Mouse (Mus musculus): ENCODE measurements around the gene Atf3. TPM values are rescaled to one million over a fixed set of nuclear protein-coding genes. Genes with fewer than 3 reads are reported as not detected.
A peak's percentile ranks its signal among the peaks of the same experiment; 100 is the strongest.

Gene Atf3
- polyA plus RNA-seq, 1 experiment from 2014 or later, result 1.9 TPM

- no peak overlapping the region for H3K27ac ChIP-seq
- peaks cover 13% of the 10 kb centered on the region for H3K4me1 ChIP-seq (replicated peaks)
- no peak overlapping the region for H3K4me3 ChIP-seq (replicated peaks)
- H3K4me2 ChIP-seq, result no peak overlapping the region
- ATAC-seq (ENCODE audit: insufficient number of reproducible peaks, insufficient read depth, low FRiP score, low TSS enrichment, low read depth), result no peak
- no peaks in the 10 kb centered on the region for H3K36me3 ChIP-seq
- WGBS, result 81% methylated on average over 2 of the region's 2 CpGs
- no peaks in the 10 kb centered on the region for H3K27me3 ChIP-seq
- H3K9ac ChIP-seq (replicated peaks), result no peak overlapping the region
- 0 out of 2 replicates have a peak, but pooled peaks cover 4% of the 10 kb centered on the region for H3K9me3 ChIP-seq
Measured at GRCm38 (mm10) chr1:191226570-191226969, 8.7 kb upstream of the Atf3 start.

GRCm38 (mm10) chr1:191225771-191226170 is 7.9 kb upstream of the Atf3 start:
- H3K9me3 ChIP-seq, result no peaks in the 10 kb centered on the region
- no peak overlapping the region for H3K4me2 ChIP-seq
- no peak overlapping the region for H3K27ac ChIP-seq
- H3K4me3 ChIP-seq (replicated peaks), result no peak overlapping the region
- H3K9ac ChIP-seq (replicated peaks), result no peak overlapping the region
- no peaks in the 10 kb centered on the region for H3K27me3 ChIP-seq
- 90% methylated on average over 2 of the region's 2 CpGs for WGBS
- H3K4me1 ChIP-seq (replicated peaks), result peaks cover 13% of the 10 kb centered on the region
- H3K36me3 ChIP-seq, result no peaks in the 10 kb centered on the region
- ATAC-seq (ENCODE audit: insufficient number of reproducible peaks, insufficient read depth, low FRiP score, low TSS enrichment, low read depth), result no peak

DNA sequence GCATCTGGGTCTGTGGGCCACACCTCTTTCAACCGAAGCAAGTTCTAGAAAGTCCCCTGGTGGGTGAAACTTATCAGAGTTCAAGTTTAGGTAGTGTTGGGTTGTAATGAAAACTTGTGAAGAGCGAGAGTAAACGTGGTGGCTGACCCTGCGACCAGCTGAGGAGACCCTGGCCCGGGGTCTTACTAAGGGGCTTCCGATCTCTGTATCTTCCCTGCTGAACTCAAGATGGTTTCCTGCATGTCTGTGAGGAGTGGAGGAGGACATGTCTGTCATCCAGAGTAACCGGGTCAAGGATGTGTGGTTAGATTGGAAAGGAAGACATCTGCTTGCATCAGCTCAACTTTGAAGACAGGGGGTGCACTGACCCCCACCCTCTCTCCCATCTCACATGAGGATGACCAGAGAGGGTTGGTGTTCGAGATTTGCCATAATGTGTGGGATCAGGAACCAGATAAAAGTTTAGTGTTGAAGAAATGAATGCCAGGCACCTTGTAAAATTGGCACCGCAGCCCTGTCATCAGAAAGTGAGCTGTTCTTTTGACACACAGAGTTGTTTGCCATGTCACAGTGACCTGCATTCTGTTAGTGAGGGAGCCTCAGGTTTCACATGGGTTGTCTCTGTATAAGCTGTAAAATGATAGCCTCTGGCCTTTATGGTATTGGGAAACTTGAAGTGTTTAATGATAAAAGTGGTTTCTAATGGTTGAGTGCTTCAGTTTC is 7.3 kb upstream of the Atf3 start:
- ATAC-seq (ENCODE audit: insufficient number of reproducible peaks, insufficient read depth, low FRiP score, low TSS enrichment, low read depth), result no peak
- H3K4me1 ChIP-seq (replicated peaks), result peaks cover 13% of the 10 kb centered on the region
- 51% methylated on average over 9 of the region's 9 CpGs for WGBS
- H3K9me3 ChIP-seq, result no peaks in the 10 kb centered on the region
- H3K36me3 ChIP-seq, result no peaks in the 10 kb centered on the region
- H3K9ac ChIP-seq (replicated peaks), result peak overlapping the region; percentile 69; the same call in 1 of the 2 replicates
- no peak overlapping the region for H3K27ac ChIP-seq
- peak overlapping the region; percentile 72 for H3K4me3 ChIP-seq (replicated peaks)
- no peaks in the 10 kb centered on the region for H3K27me3 ChIP-seq
- H3K4me2 ChIP-seq, result peak overlapping the region; percentile 95

GRCm38 (mm10) chr1:191224302-191224980 is 6.6 kb upstream of the Atf3 start:
- WGBS, result under 1% methylated on average over 57 of the region's 57 CpGs
- Histone ChIP-seq H3K36me3 (no peaks in the 10 kb centered on the region), H3K4me1 (replicated peaks) (peaks cover 13% of the 10 kb centered on the region), H3K9me3 (no peaks in the 10 kb centered on the region), H3K27me3 (no peaks in the 10 kb centered on the region), H3K27ac (peak overlapping the region; percentile 53), H3K4me3 (replicated peaks) (peak overlapping the region; percentile 72), H3K4me2 (peak overlapping the region; percentile 95), H3K9ac (replicated peaks) (peak overlapping the region; percentile 69)
- peak; percentile 84 for ATAC-seq (ENCODE audit: insufficient number of reproducible peaks, insufficient read depth, low FRiP score, low TSS enrichment, low read depth)

GRCm38 (mm10) chr1:191223930-191224301 is 6.1 kb upstream of the Atf3 start:
- Histone ChIP-seq H3K27me3 (no peaks in the 10 kb centered on the region), H3K4me3 (replicated peaks) (peak overlapping the region; percentile 72), H3K36me3 (no peaks in the 10 kb centered on the region), H3K4me1 (replicated peaks) (peaks cover 13% of the 10 kb centered on the region), H3K4me2 (peak overlapping the region; percentile 95), H3K9me3 (no peaks in the 10 kb centered on the region), H3K9ac (replicated peaks) (peak overlapping the region; percentile 69; the same call in 1 of the 2 replicates), H3K27ac (peak overlapping the region; percentile 53; the same call in 1 of the 2 replicates)
- WGBS, result 60% methylated on average over 10 of the region's 10 CpGs
- ATAC-seq (ENCODE audit: insufficient number of reproducible peaks, insufficient read depth, low FRiP score, low TSS enrichment, low read depth), result peak; percentile 80

DNA sequence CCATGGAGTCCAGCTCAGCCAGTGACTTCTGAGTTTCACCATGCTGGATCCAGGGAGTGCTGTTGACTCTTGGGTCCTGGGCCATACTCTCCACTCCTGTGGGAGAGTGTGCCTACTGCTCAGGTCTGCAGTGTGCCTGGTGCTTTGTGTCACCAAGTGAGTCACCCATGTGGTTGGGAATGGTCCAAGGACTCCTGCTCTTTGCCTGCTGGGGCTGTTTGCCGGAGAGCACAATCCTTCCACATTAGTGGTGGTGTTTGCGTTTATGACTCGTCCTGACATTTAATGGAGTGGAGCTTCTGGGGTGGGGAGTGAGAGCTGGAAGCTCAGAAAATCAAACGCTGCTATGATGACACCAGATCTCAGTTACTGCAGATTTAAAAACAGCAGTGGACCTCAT is 4.2 kb upstream of the Atf3 start:
- H3K4me3 ChIP-seq (replicated peaks), result no peak overlapping the region
- no peak overlapping the region for H3K27ac ChIP-seq
- H3K36me3 ChIP-seq, result no peaks in the 10 kb centered on the region
- WGBS, result 68% methylated on average over 4 of the region's 4 CpGs
- no peaks in the 10 kb centered on the region for H3K9me3 ChIP-seq
- H3K4me2 ChIP-seq, result no peak overlapping the region
- peaks cover 13% of the 10 kb centered on the region for H3K4me1 ChIP-seq (replicated peaks)
- peaks cover 5% of the 10 kb centered on the region for H3K27me3 ChIP-seq
- no peak overlapping the region for H3K9ac ChIP-seq (replicated peaks)
- no peak for ATAC-seq (ENCODE audit: insufficient number of reproducible peaks, insufficient read depth, low FRiP score, low TSS enrichment, low read depth)

GRCm38 (mm10) chr1:191220588-191220987 is 2.7 kb upstream of the Atf3 start:
- WGBS, result 79% methylated on average over 8 of the region's 8 CpGs
- H3K27ac ChIP-seq, result no peak overlapping the region
- no peaks in the 10 kb centered on the region for H3K9me3 ChIP-seq
- H3K4me3 ChIP-seq (replicated peaks), result no peak overlapping the region
- H3K36me3 ChIP-seq, result no peaks in the 10 kb centered on the region
- no peak overlapping the region for H3K9ac ChIP-seq (replicated peaks)
- ATAC-seq (ENCODE audit: insufficient number of reproducible peaks, insufficient read depth, low FRiP score, low TSS enrichment, low read depth), result no peak
- peaks cover 20% of the 10 kb centered on the region for H3K4me1 ChIP-seq (replicated peaks)
- H3K27me3 ChIP-seq, result peaks cover 16% of the 10 kb centered on the region
- H3K4me2 ChIP-seq, result no peak overlapping the region

DNA sequence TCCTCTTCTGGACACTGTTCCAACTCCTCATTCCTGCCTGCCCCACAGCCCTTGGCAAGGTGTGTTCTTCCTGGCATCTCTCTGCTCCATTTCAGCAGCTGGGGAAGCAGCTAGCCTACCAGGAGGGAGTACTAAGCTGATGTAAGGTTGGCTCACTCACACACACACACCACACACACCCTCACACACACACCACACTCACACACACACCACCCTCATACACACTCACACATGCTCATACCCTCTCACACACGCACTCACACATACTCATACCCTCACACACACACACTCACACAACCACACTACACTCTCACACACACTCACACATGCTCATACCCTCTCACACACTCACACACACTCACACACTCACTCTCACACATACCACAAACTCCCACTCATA is 1.9 kb upstream of the Atf3 start:
- Histone ChIP-seq H3K4me3 (replicated peaks) (no peak overlapping the region), H3K4me1 (replicated peaks) (peaks cover 13% of the 10 kb centered on the region), H3K27ac (no peak overlapping the region), H3K36me3 (no peaks in the 10 kb centered on the region), H3K9ac (replicated peaks) (no peak overlapping the region), H3K9me3 (no peaks in the 10 kb centered on the region), H3K27me3 (peaks cover 16% of the 10 kb centered on the region), H3K4me2 (no peak overlapping the region)
- no peak for ATAC-seq (ENCODE audit: insufficient number of reproducible peaks, insufficient read depth, low FRiP score, low TSS enrichment, low read depth)
- 86% methylated on average over 1 of the region's 1 CpGs for WGBS

DNA sequence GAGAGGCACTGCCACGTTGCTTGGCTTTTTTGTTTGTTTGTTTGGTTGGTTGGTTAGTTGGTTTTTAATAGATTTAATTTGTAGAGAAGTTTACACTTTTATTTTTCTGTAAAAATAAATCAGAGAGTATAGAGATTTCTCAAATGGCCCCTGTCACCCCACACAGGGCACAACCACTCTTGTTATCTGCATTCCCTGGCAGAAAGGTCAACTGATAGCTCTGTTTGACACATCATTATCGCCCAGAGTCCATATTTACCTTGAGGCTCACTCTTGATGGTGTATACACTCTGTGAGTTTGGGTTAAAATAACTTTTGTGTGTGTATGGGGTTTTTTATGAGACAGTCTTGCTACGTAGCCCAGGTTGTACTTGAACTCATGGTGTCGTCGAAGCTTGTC is 744 bp upstream of the Atf3 start:
- peaks cover 7% of the 10 kb centered on the region for H3K4me1 ChIP-seq (replicated peaks)
- H3K27me3 ChIP-seq, result peaks cover 16% of the 10 kb centered on the region
- H3K4me2 ChIP-seq, result no peak overlapping the region
- H3K9me3 ChIP-seq, result no peaks in the 10 kb centered on the region
- H3K27ac ChIP-seq, result no peak overlapping the region
- WGBS, result 82% methylated on average over 5 of the region's 5 CpGs
- no peak overlapping the region for H3K4me3 ChIP-seq (replicated peaks)
- H3K9ac ChIP-seq (replicated peaks), result no peak overlapping the region
- no peak for ATAC-seq (ENCODE audit: insufficient number of reproducible peaks, insufficient read depth, low FRiP score, low TSS enrichment, low read depth)
- no peaks in the 10 kb centered on the region for H3K36me3 ChIP-seq

DNA sequence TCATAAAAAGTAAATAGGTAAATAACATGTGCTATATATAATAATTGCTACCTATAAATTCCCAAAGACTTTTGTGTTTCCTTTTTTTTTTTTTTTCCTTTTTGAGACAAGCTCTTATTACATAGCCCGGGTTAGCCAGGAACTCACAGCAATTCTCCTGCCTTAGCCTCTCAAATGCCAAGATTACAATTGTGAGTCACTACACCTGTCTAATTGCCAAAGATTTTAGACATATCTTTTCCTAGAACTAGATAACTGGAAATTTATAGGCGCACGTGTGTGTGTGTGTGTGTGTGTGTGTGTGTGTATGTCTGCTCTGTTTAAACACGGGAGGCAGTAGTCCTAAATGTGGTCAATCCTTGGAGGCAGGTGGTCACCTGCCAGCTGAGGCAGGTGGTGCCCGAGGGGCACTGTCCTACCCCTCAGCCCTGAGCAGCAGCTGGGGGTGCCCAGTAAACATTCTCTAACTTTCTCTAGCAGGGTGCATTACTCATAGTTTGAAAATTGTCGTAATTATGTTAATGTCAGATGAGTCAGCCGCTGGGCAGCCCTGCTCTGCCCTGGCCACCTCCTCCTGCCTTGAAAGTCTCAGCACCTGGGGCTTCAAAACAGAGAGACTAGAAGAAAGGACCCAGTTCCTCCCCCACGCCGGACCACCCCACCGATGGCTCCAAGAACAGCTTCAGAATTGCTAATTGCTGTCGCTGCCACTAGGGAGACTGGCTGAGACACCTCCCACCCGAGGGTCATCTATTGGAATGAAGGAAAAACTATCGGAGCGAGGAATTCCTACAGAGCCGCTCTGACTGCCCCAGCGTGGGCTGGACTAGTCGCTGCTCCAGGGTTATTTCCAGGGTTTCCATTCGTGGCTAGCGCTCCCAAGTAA is 1.8 kb downstream of the Atf3 start:
- Histone ChIP-seq H3K27me3 (peaks cover 16% of the 10 kb centered on the region), H3K36me3 (no peaks in the 10 kb centered on the region), H3K4me2 (peak overlapping the region; percentile 42), H3K9me3 (no peaks in the 10 kb centered on the region), H3K27ac (no peak overlapping the region), H3K4me3 (replicated peaks) (no peak overlapping the region), H3K9ac (replicated peaks) (no peak overlapping the region), H3K4me1 (replicated peaks) (peaks cover 7% of the 10 kb centered on the region; the same call in 1 of the 2 replicates)
- ATAC-seq (ENCODE audit: insufficient number of reproducible peaks, insufficient read depth, low FRiP score, low TSS enrichment, low read depth), result no peak
- 32% methylated on average over 19 of the region's 19 CpGs for WGBS

- Histone ChIP-seq H3K4me1 (replicated peaks) (0 out of 2 replicates have a peak, but pooled peaks cover 3% of the 10 kb centered on the region), H3K27me3 (peaks cover 3% of the 10 kb centered on the region), H3K4me3 (replicated peaks) (no peak overlapping the region), H3K9ac (replicated peaks) (no peak overlapping the region), H3K9me3 (no peaks in the 10 kb centered on the region), H3K27ac (no peak overlapping the region), H3K4me2 (no peak overlapping the region), H3K36me3 (no peaks in the 10 kb centered on the region)
- ATAC-seq (ENCODE audit: insufficient number of reproducible peaks, insufficient read depth, low FRiP score, low TSS enrichment, low read depth), result no peak
- 64% methylated on average over 2 of the region's 2 CpGs for WGBS
Measured at GRCm38 (mm10) chr1:191211096-191211495, 6.7 kb downstream of the Atf3 start.
